ENCODE assay signal across 9 mouse cellular contexts in genomic region chr10:89450411-89450810, GRCm38 (mm10). TPM values are rescaled to one million over a fixed set of nuclear protein-coding genes. Genes with fewer than 3 reads are reported as not detected.
A peak's percentile ranks its signal among the peaks of the same experiment; 100 is the strongest.
DNase-seq lines count a peak whose midpoint lies in the region; ATAC-seq and TF ChIP-seq lines count a peak whose summit lies in the region.
"Had no signal": no experiment of that assay in that cellular context is flagged by ENCODE, and none has a peak within 500 bp of the region (broad histone marks: within the 10 kb centered on the region; RNA-seq: fewer than 3 reads in every experiment).

No protein-coding gene starts in this region.

- no peaks in the 10 kb centered on the region for H3K9me3 ChIP-seq in embryonic facial prominence, embryonic 14.5 days (ENCODE audit: control insufficient read depth, low read length)
- no peaks in the 10 kb centered on the region for H3K9me3 ChIP-seq in embryonic facial prominence, embryonic 10.5 days
- no peaks in the 10 kb centered on the region for H3K9me3 ChIP-seq in lung, embryonic 14.5 days (ENCODE audit: low read depth, low read length)
- H3K9me3 ChIP-seq in forebrain, postnatal 0 days (ENCODE audit: low read length), result no peaks in the 10 kb centered on the region
- H3K9me3 ChIP-seq: limb, embryonic 12.5 days had no signal

- no peak overlapping the region for H3K9ac ChIP-seq in embryonic facial prominence, embryonic 14.5 days (ENCODE audit: low read depth, low read length)
- H3K9ac ChIP-seq in lung, embryonic 14.5 days, result no peak overlapping the region
- no peak overlapping the region for H3K9ac ChIP-seq in forebrain, postnatal 0 days
- H3K9ac ChIP-seq: limb, embryonic 12.5 days had no signal

- H3K4me3 ChIP-seq in embryonic facial prominence, embryonic 14.5 days (ENCODE audit: low read depth, low read length), result no peak overlapping the region
- H3K4me3 ChIP-seq in embryonic facial prominence, embryonic 10.5 days, result no peak overlapping the region
- H3K4me3 ChIP-seq in lung, embryonic 14.5 days (ENCODE audit: low read depth, low read length), result no peak overlapping the region
- H3K4me3 ChIP-seq in lung, adult 2 months (replicated peaks; ENCODE audit: extremely low read depth, low read depth, low read length), result no peak overlapping the region
- H3K4me3 ChIP-seq in forebrain, postnatal 0 days (ENCODE audit: low read depth, low read length), result no peak overlapping the region
- H3K4me3 ChIP-seq: limb, embryonic 12.5 days had no signal

- WGBS in embryonic facial prominence, embryonic 14.5 days, result 43% methylated on average over 10 of the region's 10 CpGs
- WGBS in embryonic facial prominence, embryonic 10.5 days, result 86% methylated on average over 10 of the region's 10 CpGs
- 43% methylated on average over 10 of the region's 10 CpGs for WGBS in lung, embryonic 14.5 days
- 37% methylated on average over 10 of the region's 10 CpGs for WGBS in lung, adult 2 months
- 28% methylated on average over 10 of the region's 10 CpGs for WGBS in forebrain, postnatal 0 days

- H3K27me3 ChIP-seq in embryonic facial prominence, embryonic 14.5 days (replicated peaks; ENCODE audit: control insufficient read depth, insufficient read depth, low read length), result no peaks in the 10 kb centered on the region
- 0 out of 2 replicates have a peak, but pooled peaks cover 5% of the 10 kb centered on the region for H3K27me3 ChIP-seq in embryonic facial prominence, embryonic 10.5 days (replicated peaks; ENCODE audit: low read depth, poor library complexity, severe bottlenecking)
- H3K27me3 ChIP-seq in lung, embryonic 14.5 days (ENCODE audit: insufficient read depth, low read length), result no peaks in the 10 kb centered on the region
- no peaks in the 10 kb centered on the region for H3K27me3 ChIP-seq in forebrain, postnatal 0 days (ENCODE audit: insufficient read depth, low read length)
- H3K27me3 ChIP-seq: limb, embryonic 12.5 days had no signal

- H3K36me3 ChIP-seq in embryonic facial prominence, embryonic 14.5 days (ENCODE audit: control insufficient read depth, insufficient read depth, low read length), result no peaks in the 10 kb centered on the region
- no peaks in the 10 kb centered on the region for H3K36me3 ChIP-seq in embryonic facial prominence, embryonic 10.5 days (replicated peaks)
- no peaks in the 10 kb centered on the region for H3K36me3 ChIP-seq in lung, embryonic 14.5 days (ENCODE audit: insufficient read depth)
- H3K36me3 ChIP-seq in forebrain, postnatal 0 days (ENCODE audit: insufficient read depth), result no peaks in the 10 kb centered on the region
- H3K36me3 ChIP-seq: limb, embryonic 12.5 days had no signal

- peak; percentile 77 for DNase-seq in embryonic facial prominence, embryonic 14.5 days (ENCODE audit: low spot score)
- DNase-seq in embryonic facial prominence, embryonic 10.5 days (ENCODE audit: low spot score), result no peak
- DNase-seq in lung, embryonic 14.5 days, result peak; percentile 61
- DNase-seq in lung, adult 2 months, result no peak
- peak; percentile 87 for DNase-seq in brain, embryonic 14.5 days (ENCODE audit: low read depth)
- peak; percentile 54 for DNase-seq in forebrain, postnatal 0 days
- no peak for DNase-seq in kidney, postnatal 14 days

- no peak for TF ChIP-seq POLR2A in lung, adult 2 months (IDR thresholded peaks at IDR 0.05; ENCODE audit: borderline replicate concordance, extremely low read depth, low read depth, low read length)
- no peak for TF ChIP-seq POLR2A in brain, embryonic 14.5 days (IDR thresholded peaks at IDR 0.05; ENCODE audit: borderline replicate concordance, extremely low read depth, insufficient read depth, insufficient read length, poor library complexity, severe bottlenecking)

- TF ChIP-seq CTCF in lung, embryonic 14.5 days (IDR thresholded peaks at IDR 0.05; ENCODE audit: low read depth), result no peak
- no peak for TF ChIP-seq CTCF in lung, adult 2 months (IDR thresholded peaks at IDR 0.05; ENCODE audit: insufficient read depth, low read length)
- no peak for TF ChIP-seq CTCF in brain, embryonic 14.5 days (IDR thresholded peaks at IDR 0.05; ENCODE audit: borderline replicate concordance, extremely low read depth, insufficient read depth, insufficient read length)
- TF ChIP-seq CTCF in forebrain, postnatal 0 days (IDR thresholded peaks at IDR 0.05; ENCODE audit: low read depth), result no peak

- no peak overlapping the region for H3K27ac ChIP-seq in embryonic facial prominence, embryonic 14.5 days (replicated peaks; ENCODE audit: low read depth, low read length)
- H3K27ac ChIP-seq in embryonic facial prominence, embryonic 10.5 days (replicated peaks), result no peak overlapping the region
- H3K27ac ChIP-seq in lung, embryonic 14.5 days (ENCODE audit: low read depth), result no peak overlapping the region
- no peak overlapping the region for H3K27ac ChIP-seq in forebrain, postnatal 0 days (ENCODE audit: low read depth, low read length)
- H3K27ac ChIP-seq: limb, embryonic 12.5 days had no signal

- no peak overlapping the region for H3K4me2 ChIP-seq in embryonic facial prominence, embryonic 14.5 days (ENCODE audit: low read depth, low read length)
- H3K4me2 ChIP-seq in lung, embryonic 14.5 days, result no peak overlapping the region
- H3K4me2 ChIP-seq in forebrain, postnatal 0 days (ENCODE audit: low read depth), result no peak overlapping the region
- H3K4me2 ChIP-seq: limb, embryonic 12.5 days had no signal

- peaks cover 3% of the 10 kb centered on the region; the same call in 1 of the 2 replicates for H3K4me1 ChIP-seq in embryonic facial prominence, embryonic 14.5 days (ENCODE audit: control insufficient read depth, insufficient read depth, low read length)
- no peaks in the 10 kb centered on the region for H3K4me1 ChIP-seq in embryonic facial prominence, embryonic 10.5 days
- H3K4me1 ChIP-seq in lung, embryonic 14.5 days (ENCODE audit: insufficient read depth), result no peaks in the 10 kb centered on the region
- H3K4me1 ChIP-seq in lung, adult 2 months (ENCODE audit: control insufficient read depth, insufficient read depth, low read length), result no peaks in the 10 kb centered on the region
- H3K4me1 ChIP-seq in forebrain, postnatal 0 days (ENCODE audit: insufficient read depth), result 0 out of 2 replicates have a peak, but pooled peaks cover 3% of the 10 kb centered on the region

- ATAC-seq in embryonic facial prominence, embryonic 14.5 days (ENCODE audit: low read depth), result peak; percentile 60; the same call in 1 of the 2 replicates
- ATAC-seq in lung, embryonic 14.5 days (ENCODE audit: insufficient read depth), result peak; percentile 47; the same call in 1 of the 2 replicates
- ATAC-seq in forebrain, postnatal 0 days, result peak; percentile 50
- no peak for ATAC-seq in frontal cortex, adult (ENCODE audit: low TSS enrichment)

RNA-seq across cellular contexts. Expression of gene Gas2l3, which starts 6.6 kb away (rescaled TPM):
- 11.1 and 14.4 TPM in 2 replicates for polyA plus RNA-seq in embryonic facial prominence, embryonic 14.5 days (2014; fragmentation: Nextera tagmentation; extraction: Ambion mirVana)
- polyA plus RNA-seq in embryonic facial prominence, embryonic 10.5 days (2016; fragmentation: Nextera tagmentation; extraction: Ambion mirVana), result 14.2 and 16.8 TPM in 2 replicates
- polyA plus RNA-seq in lung, embryonic 14.5 days (2014; fragmentation: Nextera tagmentation; extraction: Ambion mirVana), result 26.3 and 28.8 TPM in 2 replicates
- 0.49 and 0.61 TPM in 2 replicates for polyA plus RNA-seq in lung, adult 2 months (2012; rRNA removed)
- 3.6 and 4.4 TPM in 2 replicates for polyA plus RNA-seq in brain, embryonic 14.5 days (2012; rRNA removed)
- total RNA-seq in forebrain, postnatal 0 days (2014; rRNA removed), result 3.8 and 6.2 TPM in 2 replicates
- 2.2 and 3.0 TPM in 2 replicates for polyA plus RNA-seq in forebrain, postnatal 0 days (2015; fragmentation: Nextera tagmentation; extraction: Ambion mirVana)

Comparison
In these comparisons a context has a peak if more than half of its experiments do, and no peak if none do; other contexts are left out.
1. DNase-seq: peak in embryonic facial prominence, embryonic 14.5 days (single experiment), lung, embryonic 14.5 days (single experiment), brain, embryonic 14.5 days (single experiment) and forebrain, postnatal 0 days (single experiment); none in embryonic facial prominence, embryonic 10.5 days (single experiment), lung, adult 2 months (single experiment) and kidney, postnatal 14 days (single experiment).